Mouse (Mus musculus): ENCODE measurements at regions not wholly inside any gene's neighbourhood (a gene's known extent, or its start where the extent isn't known, plus 50 kb on each side); places are given as distances from the start of the nearest gene placed in this dataset.

- TF ChIP-seq GATA1 (IDR thresholded peaks at IDR 0.05; ENCODE audit: low read length) (no peak), TAL1 (IDR thresholded peaks at IDR 0.05; ENCODE audit: low read length) (no peak)
These were observed 96.9 kb upstream of the Mgme1 start for GRCm38 (mm10) chr2:144173358-144174106.
